Mouse (Mus musculus) c-Kit-positive CD71-positive TER-119-negative erythroid progenitor cells, embryonic 14.5 days (primary cell): ENCODE results near the gene Gm21860.
A peak's percentile ranks its signal among the peaks of the same experiment; 100 is the strongest.
"Not testable (repeated sequence)": the region's sequence is repeated elsewhere in the genome, so short reads cannot be mapped to it uniquely, and the experiment has no call there.

Experiments
- DNase-seq: peaks from one replicate; pipeline ENCODE4 v3.0.0-alpha.2; 2013; ENCODE audit warnings: low read depth

The Gm21860 gene

DNA sequence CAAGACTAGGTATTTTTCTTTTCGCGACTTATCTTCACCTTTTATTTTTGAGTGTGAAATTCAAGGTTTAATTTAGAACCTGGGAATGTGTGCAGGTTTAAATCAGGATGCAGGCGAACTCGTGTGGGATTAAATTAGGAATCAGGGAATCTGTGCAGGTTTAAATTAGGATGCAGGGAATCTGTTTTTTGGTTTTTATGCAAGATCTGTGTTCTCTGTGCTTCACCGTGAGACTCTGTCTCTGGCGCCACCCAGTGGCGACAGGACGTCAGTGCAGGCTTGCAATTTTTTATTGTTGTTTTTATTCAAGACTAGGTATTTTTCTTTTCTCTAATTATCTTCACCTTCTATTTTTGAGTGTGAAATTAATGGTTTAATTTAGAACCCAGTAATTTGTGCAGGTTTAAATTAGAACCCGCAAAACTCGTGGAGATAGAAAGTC lies 22.5 kb downstream of the Gm21860 start:
- peak; percentile 97 for DNase-seq

DNA sequence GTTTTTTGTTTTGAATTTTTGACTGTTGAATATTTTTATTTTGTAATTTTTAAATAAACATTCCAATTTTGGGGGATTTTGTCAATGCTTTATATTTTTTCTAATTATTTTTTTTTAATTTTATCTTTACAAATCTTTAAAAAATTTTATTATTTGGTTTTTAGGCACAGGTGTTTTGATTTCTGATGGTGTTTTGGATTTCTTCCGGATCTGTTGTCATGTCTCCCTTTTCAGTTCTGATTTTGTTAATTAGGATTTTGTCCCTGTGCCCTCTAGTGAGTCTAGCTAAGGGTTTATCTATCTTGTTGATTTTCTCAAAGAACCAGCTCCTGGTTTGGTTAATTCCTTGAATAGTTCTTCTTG lies 23.0 kb downstream of the Gm21860 start:
- DNase-seq, result not testable (repeated sequence)

DNA sequence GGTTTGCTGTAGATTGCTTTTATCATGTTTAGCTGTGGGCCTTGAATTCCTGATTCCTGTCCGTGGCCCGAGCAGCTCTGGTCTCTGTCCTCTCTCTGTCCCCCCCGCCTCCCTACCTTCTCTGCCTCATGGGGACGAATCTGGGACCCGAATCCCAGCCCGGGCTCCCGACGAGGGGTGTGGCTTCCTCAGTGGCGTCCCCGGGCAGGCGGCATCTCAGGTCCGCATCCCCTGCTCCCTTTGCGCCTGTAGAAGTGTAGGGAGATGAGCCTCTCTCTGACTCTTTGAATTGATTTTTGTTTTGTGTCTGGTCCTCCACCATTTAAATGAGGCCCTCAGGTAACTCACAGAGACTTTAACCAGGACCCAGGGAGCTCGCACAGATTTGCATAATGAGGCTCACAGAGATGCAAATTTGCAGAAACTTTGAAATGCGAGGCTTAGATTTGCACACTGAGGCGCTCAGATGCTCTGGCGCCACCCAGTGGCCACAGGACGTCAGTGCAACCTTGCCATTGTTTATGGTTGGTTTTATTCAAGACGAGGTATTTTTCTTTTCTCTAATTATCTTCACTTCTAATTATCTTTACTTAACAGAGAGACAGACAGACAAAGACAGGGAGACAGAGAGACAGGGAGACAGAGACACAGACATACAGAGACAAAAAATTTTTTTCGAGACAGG lies 23.6 kb downstream of the Gm21860 start:
- DNase-seq, result not testable (repeated sequence)

DNA sequence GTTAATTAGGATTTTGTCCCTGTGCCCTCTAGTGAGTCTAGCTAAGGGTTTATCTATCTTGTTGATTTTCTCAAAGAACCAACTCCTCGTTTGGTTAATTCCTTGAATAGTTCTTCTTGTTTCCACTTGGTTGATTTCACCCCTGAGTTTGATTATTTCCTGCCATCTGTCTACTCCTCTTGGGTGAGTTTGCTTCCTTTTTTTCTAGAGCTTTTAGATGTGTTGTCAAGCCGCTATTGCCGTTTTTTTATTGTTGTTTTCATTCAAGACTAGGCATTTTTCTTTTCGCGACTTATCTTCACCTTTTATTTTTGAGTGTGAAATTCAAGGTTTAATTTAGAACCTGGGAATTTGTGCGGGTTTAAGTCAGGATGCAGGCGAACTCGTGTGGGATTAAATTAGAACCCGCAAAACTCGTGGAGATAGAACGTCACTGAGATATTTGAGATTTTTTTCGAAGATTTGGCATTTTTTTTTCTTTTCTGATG lies 24.8 kb downstream of the Gm21860 start:
- not testable (repeated sequence) for DNase-seq

DNA sequence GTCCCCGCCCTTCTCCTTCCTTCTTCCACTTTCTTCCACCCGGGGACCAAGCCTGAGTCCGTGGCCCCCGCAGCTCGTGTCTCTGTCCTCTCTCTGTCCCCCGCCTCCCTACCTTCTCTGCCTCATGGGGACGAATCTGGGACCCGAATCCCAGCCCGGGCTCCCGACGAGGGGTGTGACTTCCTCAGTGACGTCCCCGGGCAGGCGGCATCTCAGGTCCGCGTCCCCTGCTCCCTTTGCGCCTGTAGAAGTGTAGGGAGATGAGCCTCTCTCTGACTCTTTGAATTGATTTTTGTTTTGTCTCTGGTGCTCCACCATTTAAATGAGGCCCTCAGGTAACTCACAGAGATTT lies 25.7 kb downstream of the Gm21860 start:
- DNase-seq, result not testable (repeated sequence)

DNA sequence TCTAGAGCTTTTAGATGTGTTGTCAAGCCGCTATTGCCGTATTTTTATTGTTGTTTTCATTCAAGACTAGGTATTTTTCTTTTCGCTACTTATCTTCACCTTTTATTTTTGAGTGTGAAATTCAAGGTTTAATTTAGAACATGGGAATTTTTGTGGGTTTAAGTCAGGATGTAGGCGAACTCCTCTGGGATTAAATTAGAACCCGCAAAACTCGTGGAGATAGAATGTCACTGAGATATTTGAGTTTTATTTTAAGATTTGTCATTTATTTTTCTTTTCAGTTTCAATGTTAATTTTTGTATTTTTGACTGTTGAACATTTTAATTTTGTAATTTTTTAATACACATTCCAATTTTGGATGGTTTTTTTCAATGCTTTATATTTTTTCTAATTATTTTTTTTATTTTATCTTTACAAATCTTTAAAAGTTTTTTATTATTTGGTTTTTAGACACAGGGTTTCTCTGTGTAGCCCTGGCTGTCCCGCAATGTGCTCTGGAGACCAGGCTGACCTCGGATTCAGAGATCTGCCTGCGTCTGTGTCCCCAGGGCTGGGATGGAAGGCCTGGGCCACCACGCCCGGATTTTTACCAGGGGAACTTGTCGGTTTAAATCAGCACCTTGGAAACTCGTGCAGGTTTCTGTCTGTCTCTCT lies 26.2 kb downstream of the Gm21860 start:
- DNase-seq, result not testable (repeated sequence)

DNA sequence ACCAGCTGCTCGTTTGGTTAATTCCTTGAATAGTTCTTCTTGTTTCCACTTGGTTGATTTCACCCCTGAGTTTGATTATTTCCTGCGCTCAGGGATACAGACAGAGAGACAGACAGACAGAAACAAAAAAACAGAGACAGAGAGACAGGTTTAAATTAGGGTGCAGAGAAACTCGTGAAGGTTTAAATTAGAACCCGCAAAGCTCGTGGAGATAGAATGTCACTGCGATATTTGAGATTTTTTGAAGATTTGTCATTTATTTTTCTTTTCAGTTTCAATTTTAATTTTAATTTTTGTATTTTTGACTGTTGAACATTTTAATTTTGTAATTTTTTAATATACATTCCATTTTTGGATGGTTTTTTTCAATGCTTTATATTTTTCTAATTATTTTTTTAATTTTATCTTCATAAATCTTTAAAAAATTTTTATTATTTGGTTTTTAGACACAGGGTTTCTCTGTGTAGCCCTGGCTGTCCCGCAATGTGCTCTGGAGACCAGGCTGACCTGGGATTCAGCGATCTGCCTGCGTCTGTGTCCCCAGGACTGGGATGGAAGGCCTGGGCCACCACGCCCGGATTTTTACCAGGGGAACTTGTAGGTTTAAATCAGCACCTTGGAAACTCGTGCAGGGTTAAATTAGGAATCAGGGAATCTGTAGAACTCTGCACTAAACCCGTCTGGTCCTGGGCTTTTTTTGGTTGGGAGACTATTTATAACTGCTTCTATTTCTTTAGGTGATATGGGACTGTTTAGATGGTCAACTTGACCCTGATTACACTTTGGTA lies 27.3 kb downstream of the Gm21860 start:
- not testable (repeated sequence) for DNase-seq

DNA sequence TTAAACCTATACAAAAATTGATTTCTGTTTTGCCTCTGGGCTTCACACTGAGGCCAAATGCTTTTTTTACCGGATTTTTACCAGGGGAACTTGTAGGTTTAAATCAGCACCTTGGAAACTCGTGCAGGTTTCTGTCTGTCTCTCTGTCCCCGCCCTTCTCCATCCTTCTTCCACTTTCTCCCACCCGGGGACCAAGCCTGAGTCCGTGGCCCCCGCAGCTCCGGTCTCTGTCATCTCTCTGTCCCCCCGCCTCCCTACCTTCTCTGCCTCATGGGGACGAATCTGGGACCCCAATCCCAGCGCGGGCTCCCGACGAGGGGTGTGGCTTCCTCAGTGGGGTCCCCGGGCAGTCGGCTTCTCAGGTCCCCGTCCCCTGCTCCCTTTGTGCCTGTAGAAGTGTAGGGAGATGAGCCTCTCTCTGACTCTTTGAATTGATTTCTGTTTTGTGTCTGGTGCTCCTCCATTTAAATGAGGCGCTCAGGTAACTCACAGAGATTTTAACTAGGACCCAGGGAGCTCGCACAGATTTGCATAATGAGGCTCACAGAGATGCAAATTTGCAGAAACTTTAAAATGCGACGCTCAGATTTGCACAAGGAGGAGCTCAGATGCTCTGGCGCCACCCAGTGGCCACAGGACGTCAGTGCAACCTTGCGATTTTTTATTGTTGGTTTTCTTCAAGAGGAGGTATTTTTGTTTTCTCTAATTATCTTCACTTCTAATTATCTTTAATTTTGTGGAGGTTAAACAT lies 28.7 kb downstream of the Gm21860 start:
- DNase-seq, result peak; percentile 58

DNA sequence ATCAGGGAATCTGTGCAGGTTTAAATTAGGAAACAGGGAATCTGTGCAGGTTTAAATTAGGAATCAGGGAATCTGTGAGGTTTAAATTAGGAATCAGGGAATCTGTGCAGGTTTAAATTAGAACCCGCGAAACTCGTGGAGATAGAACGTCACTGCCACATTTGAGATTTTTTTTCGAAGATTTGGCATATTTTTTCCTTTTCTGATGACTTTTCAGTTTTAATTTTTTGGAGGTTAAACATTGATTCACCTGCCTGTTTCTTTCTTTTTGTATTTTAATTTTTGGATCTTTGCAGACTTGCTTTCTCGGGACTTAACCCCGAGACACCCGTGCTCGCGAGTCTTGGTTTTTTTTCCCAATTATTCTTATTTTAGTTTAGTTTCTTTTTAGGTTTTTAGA lies 29.5 kb downstream of the Gm21860 start:
- not testable (repeated sequence) for DNase-seq

DNA sequence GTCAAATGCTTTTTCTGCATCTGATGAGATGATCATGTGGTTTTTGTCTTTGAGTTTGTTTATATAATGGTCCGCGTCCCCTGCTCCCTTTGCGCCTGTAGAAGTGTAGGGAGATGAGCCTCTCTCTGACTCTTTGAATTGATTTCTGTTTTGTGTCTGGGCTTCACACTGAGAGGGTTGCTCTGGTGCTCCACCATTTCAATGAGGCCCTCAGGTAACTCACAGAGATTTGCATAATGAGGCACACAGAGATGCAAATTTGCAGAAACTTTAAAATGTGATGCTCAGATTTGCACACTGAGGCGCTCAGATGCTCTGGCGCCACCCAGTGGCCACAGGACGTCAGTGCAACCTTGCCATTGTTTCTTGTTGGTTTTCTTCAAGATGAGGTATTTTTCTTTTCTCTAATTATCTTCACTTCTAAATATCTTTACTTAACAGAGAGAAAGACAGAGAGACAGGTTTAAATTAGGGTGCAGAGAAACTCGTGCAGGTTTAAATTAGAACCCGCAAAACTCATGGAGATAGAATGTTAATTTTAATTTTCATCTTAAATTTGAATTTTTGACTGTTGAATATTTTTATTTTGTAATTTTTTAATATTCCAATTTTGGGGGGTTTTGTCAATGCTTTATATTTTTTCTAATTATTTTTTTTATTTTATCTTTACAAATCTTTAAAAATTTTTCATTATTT lies 30.5 kb downstream of the Gm21860 start:
- not testable (repeated sequence) for DNase-seq

DNA sequence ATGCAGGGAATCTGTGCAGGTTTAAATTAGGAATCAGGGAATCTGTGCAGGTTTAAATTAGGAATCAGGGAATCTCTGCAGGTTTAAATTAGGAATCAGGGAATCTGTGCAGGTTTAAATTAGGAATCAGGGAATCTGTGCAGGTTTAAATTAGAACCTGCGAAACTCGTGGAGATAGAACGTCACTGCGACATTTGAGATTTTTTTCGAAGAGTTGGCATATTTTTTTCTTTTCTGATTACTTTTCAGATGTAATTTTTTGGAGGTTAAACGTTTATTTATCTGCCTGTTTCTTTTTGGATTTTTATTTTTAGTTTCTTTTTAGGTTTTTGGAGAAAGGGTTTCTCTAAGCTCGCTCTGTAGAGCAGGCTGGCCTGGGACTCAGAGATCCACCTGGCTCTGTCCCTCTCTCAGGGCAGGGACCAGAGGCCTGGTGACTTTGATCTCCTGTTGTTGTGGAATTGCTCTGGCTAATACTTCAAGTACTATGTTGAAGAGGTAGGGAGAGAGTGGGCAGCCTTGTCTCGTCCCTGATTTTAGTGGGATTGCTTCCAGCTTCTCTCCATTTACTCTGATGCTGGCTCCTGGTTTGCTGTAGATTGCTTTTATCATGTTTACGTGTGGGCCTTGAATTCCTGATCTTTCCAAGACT lies 31.2 kb downstream of the Gm21860 start:
- DNase-seq, result not testable (repeated sequence)

DNA sequence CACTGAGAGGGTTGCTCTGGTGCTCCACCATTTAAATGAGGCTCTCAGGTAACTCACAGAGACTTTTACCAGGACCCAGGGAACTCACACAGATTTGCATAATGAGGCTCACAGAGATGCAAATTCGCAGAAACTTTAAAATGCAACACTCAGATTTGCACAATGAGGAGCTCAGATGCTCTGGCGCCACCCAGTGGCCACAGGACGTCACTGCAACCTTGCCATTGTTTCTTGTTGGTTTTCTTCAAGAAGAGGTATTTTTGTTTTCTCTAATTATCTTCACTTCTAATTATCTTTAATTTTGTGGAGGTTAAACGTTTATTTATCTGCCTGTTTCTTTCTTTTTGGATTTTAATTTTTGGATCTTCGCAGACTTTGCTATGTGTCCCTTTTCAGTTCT lies 34.1 kb downstream of the Gm21860 start:
- DNase-seq, result not testable (repeated sequence)

DNA sequence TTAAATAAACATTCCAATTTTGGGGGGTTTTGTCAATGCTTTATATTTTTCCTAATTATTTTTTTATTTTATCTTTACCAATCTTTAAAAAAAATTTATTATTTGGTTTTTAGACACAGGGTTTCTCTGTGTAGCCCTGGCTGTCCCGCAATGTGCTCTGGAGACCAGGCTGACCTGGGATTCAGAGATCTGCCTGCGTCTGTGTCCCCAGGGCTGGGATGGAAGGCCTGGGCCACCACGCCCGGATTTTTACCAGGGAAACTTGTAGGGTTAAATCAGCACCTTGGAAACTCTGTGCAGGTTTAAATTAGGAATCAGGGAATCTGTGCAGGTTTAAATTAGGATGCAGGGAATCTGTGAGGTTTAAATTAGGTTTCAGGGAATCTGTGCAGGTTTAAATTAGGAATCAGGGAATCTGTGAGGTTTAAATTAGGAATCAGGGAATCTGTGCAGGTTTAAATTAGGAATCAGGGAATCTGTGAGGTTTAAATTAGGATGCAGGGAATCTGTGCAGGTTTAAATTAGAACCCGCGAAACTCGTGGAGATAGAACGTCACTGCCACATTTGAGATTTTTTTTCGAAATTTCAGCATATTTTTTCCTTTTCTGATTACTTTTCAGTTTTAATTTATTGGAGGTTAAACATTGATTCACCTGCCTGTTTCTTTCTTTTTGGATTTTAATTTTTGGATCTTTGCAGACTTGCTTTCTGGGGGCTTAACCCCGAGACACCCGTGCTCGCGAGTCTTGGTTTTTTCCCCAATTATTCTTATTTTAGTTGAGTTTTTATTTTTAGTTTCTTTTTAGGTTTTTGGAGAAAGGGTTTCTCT lies 35.0 kb downstream of the Gm21860 start:
- not testable (repeated sequence) for DNase-seq

DNA sequence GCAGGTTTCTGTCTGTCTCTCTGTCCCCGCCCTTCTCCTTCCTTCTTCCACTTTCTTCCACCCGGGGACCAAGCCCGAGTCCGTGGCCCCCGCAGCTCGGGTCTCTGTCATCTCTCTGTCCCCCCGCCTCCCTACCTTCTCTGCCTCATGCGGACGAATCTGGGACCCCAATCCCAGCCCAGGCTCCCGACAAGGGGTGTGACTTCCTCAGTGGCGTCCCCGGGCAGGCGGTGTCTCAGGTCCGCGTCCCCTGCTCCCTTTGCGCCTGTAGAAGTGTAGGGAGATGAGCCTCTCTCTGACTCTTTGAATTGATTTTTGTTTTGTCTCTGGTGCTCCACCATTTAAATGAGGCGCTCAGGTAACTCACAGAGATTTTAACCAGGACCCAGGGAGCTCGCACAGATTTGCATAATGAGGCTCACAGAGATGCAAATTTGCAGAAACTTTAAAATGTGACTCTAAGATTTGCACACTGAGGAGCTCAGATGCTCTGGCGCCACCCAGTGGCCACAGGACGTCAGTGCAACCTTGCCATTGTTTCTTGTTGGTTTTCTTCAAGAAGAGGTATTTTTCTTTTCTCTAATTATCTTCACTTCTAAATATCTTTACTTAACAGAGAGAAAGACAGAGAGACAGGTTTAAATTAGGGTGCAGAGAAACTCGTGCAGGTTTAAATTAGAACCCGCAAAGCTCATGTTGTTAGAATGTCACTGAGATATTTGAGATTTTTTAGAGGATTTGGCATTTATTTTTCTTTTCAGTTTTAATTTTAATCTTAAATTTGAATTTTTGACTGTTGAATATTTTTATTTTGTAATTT lies 35.8 kb downstream of the Gm21860 start:
- not testable (repeated sequence) for DNase-seq

DNA sequence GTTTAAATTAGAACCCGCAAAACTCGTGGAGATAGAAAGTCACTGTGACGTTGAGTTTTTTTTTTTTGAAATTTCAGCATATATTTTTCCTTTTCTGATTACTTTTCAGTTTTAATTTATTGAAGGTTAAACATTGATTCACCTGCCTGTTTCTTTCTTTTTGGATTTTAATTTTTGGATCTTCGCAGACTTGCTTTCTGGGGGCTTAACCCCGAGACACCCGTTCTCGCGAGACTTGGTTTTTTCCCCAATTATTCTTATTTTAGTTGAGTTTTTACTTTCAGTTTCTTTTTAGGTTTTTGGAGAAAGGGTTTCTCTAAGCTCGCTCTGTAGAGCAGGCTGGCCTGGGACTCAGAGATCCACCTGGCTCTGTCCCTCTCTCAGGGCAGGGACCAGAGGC lies 36.6 kb downstream of the Gm21860 start:
- not testable (repeated sequence) for DNase-seq

DNA sequence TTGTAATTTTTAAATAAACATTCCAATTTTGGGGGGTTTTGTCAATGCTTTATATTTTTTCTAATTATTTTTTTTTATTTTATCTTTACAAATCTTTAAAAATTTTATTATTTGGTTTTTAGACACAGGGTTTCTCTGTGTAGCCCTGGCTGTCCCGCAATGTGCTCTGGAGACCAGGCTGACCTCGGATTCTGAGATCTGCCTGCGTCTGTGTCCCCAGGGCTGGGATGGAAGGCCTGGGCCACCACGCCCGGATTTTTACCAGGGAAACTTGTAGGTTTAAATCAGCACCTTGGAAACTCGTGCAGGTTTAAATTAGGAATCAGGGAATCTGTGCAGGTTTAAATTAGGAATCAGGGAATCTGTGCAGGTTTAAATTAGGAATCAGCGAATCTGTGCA lies 37.1 kb downstream of the Gm21860 start:
- DNase-seq, result not testable (repeated sequence)
